Mouse (Mus musculus): Measurements from ENCODE around the gene Ugt1a9.

DNA sequence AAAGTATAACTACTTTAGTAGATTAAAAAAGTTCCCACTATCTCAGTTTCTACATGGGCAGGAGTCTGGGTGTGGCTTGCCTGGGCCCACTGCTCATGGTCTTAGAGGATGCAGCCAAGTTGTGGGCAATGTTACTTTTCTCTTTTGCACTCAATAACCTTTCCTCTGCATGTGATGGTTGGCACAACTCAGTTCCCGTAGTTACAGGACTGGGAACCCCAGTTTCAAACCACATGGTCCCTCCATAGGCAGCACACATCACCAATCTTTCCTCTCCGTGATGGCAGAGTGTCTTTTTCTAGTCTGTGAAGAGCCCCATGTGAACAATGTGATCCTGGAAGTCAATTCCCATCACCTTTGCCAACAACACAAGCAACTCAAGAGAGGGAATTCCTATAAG, 156.9 kb downstream of the Ugt1a9 start:
- TF ChIP-seq TAL1 (conservative IDR thresholded peaks at IDR 0.05; ENCODE audit: low read depth, low read length) (no peak), CTCF (IDR thresholded peaks at IDR 0.05; ENCODE audit: low read depth, low read length) (no peak), GATA1 (IDR thresholded peaks at IDR 0.05; ENCODE audit: borderline replicate concordance, low read length) (no peak), POLR2AphosphoS5 (IDR thresholded peaks at IDR 0.05; ENCODE audit: insufficient replicate concordance, low read depth, low read length) (no peak)
